Mouse (Mus musculus) bone marrow macrophage, adult 2 months (primary cell): ENCODE results near the gene Fbxo11.
"Not testable (repeated sequence)": the region's sequence is repeated elsewhere in the genome, so short reads cannot be mapped to it uniquely, and the experiment has no call there.

Experiments used
- CTCF ChIP-seq: IDR thresholded peaks from 2 replicates; pipeline ENCODE4 v1.5.1; 2012; ENCODE audit warnings: low read depth, mild to moderate bottlenecking, low read length, moderate library complexity
- POLR2A ChIP-seq: IDR thresholded peaks from 2 replicates; pipeline ENCODE4 v1.6.1; 2012; ENCODE audit warnings: mild to moderate bottlenecking, low read depth, low read length, borderline replicate concordance

DNA sequence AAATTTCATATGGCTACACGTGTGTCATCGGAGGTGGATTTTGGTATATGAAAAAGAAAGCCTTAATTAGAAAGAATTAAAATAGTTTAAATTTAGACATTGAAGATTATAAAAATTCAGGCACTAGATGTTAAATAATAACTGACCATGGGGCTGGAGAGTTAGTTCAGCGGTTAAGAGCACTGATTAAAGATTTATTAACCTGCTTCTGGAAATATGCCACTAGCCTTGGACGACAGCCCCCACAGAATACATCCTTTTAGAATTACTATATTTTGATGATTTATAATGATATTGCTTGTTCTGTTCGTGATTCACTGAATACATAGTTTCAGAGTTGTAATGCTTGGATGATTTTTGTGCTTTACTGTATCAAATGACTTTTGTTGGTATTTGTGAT lies 105.2 kb downstream of the Fbxo11 start:
- TF ChIP-seq CTCF, POLR2A: not testable (repeated sequence)
